Mouse (Mus musculus): ENCODE data around the gene Fbxw11.

The Fbxw11 gene

GRCm38 (mm10) chr11:32767496-32768230 is 125.1 kb downstream of the Fbxw11 start:
- DNase-seq, result peak; percentile 44

GRCm38 (mm10) chr11:32768642-32769343 is 126.3 kb downstream of the Fbxw11 start:
- DNase-seq, result no peak

- peak; percentile 9 for DNase-seq
These were observed 138.4 kb downstream of the Fbxw11 start for GRCm38 (mm10) chr11:32780747-32781536.

GRCm38 (mm10) chr11:32781633-32782404 is 139.3 kb downstream of the Fbxw11 start:
- DNase-seq, result no peak

GRCm38 (mm10) chr11:32782724-32783123 is 140.2 kb downstream of the Fbxw11 start:
- DNase-seq, result no peak

- DNase-seq, result no peak
These were observed 143.1 kb downstream of the Fbxw11 start for GRCm38 (mm10) chr11:32785591-32786147.

GRCm38 (mm10) chr11:32786201-32786600 is 143.7 kb downstream of the Fbxw11 start:
- no peak for DNase-seq

GRCm38 (mm10) chr11:32794759-32795445 is 152.4 kb downstream of the Fbxw11 start:
- DNase-seq, result peak; percentile 11

Data from kidney, adult 9 months (tissue).